Mouse (Mus musculus) cortical plate, adult 2 months (tissue): Measurements from ENCODE around the gene Itch. TPM values are rescaled to one million over a fixed set of nuclear protein-coding genes. Genes with fewer than 3 reads are reported as not detected.
"Not testable (repeated sequence)": the region's sequence is repeated elsewhere in the genome, so short reads cannot be mapped to it uniquely, and the experiment has no call there.

Experiments used
- H3K27ac ChIP-seq: fragments of 200-500 bp; 2 replicates; pipeline ENCODE4 v1.5.1; 2012; ENCODE audit warnings: low read length, control low read depth, inconsistent platforms; ENCODE audit not compliant: insufficient read depth
- H3K4me1 ChIP-seq: fragments of 200-500 bp; 2 replicates; pipeline ENCODE4 v1.6.1; 2011; ENCODE audit warnings: low read length; ENCODE audit not compliant: control insufficient read depth, insufficient read depth
- H3K4me3 ChIP-seq: fragments of 200-500 bp; 2 replicates; pipeline ENCODE4 v1.5.1; 2011; ENCODE audit warnings: mild to moderate bottlenecking, low read length, control low read depth; ENCODE audit not compliant: insufficient read depth
- CTCF ChIP-seq: fragments of 200-500 bp; IDR thresholded peaks from 2 replicates; pipeline ENCODE4 v1.5.1; 2011; ENCODE audit warnings: mild to moderate bottlenecking, control low read depth, low read length; ENCODE audit not compliant: insufficient read depth; ENCODE audit errors: extremely low read depth
- POLR2A ChIP-seq: fragments of 200-500 bp; IDR thresholded peaks from 2 replicates; pipeline ENCODE4 v1.6.1; 2011; ENCODE audit warnings: mild to moderate bottlenecking, low read length, control low read depth; ENCODE audit not compliant: insufficient read depth; ENCODE audit errors: extremely low read depth
- polyA plus RNA-seq: library from polyadenylated mRNA; depleted of rRNA; stranded (reverse); fragments of >200 nt; gene quantifications from 2 replicates; pipeline ENCODE4 v1.2.3, GENCODE M21; 2012

Gene Itch
- polyA plus RNA-seq, 1 experiment = 20.6 TPM

GRCm38 (mm10) chr2:155099994-155100795 lies 33.1 kb upstream of the Itch start:
- TF ChIP-seq CTCF = no peak
- TF ChIP-seq POLR2A = no peak
- Histone ChIP-seq H3K4me3 (no peak overlapping the region), H3K27ac (peak overlapping the region; percentile 93), H3K4me1 (no peaks in the 10 kb centered on the region)

GRCm38 (mm10) chr2:155100796-155101259 lies 32.5 kb upstream of the Itch start:
- no peaks in the 10 kb centered on the region for H3K4me1 ChIP-seq
- no peak overlapping the region for H3K4me3 ChIP-seq
- no peak overlapping the region for H3K27ac ChIP-seq
- no peak for TF ChIP-seq POLR2A
- no peak for TF ChIP-seq CTCF

- H3K4me3 ChIP-seq = no peak overlapping the region
- no peak for TF ChIP-seq POLR2A
- H3K4me1 ChIP-seq = no peaks in the 10 kb centered on the region
- H3K27ac ChIP-seq = no peak overlapping the region
Measured at GRCm38 (mm10) chr2:155101761-155102181, 31.5 kb upstream of the Itch start.

GRCm38 (mm10) chr2:155103607-155104006 lies 29.7 kb upstream of the Itch start:
- Histone ChIP-seq H3K4me1 (no peaks in the 10 kb centered on the region), H3K27ac (no peak overlapping the region), H3K4me3 (no peak overlapping the region)
- TF ChIP-seq POLR2A (no peak), CTCF (no peak)

- not testable (repeated sequence) for H3K4me1 ChIP-seq, H3K4me3 ChIP-seq, H3K27ac ChIP-seq
Measured at GRCm38 (mm10) chr2:155107276-155107675, 26.0 kb upstream of the Itch start.

- TF ChIP-seq CTCF = no peak
- TF ChIP-seq POLR2A = no peak
- Histone ChIP-seq H3K4me1 (no peaks in the 10 kb centered on the region), H3K27ac (no peak overlapping the region), H3K4me3 (no peak overlapping the region)
Measured at GRCm38 (mm10) chr2:155115216-155115830, 18.0 kb upstream of the Itch start.

- peak overlapping the region; percentile 76 for H3K27ac ChIP-seq
- no peak for TF ChIP-seq POLR2A
Measured at GRCm38 (mm10) chr2:155133977-155134860, 910 bp downstream of the Itch start.

GRCm38 (mm10) chr2:155135092-155135491 lies 1.8 kb downstream of the Itch start:
- H3K27ac ChIP-seq = no peak overlapping the region
- no peak overlapping the region; the same call in 1 of the 2 replicates for H3K4me3 ChIP-seq
- TF ChIP-seq POLR2A (no peak), CTCF (no peak)
- H3K4me1 ChIP-seq = peaks cover 10% of the 10 kb centered on the region

More at GRCm38 (mm10) chr2:155133977-155134860, 910 bp downstream of the Itch start:
- H3K4me3 ChIP-seq = peak overlapping the region; percentile 78
- H3K4me1 ChIP-seq = peaks cover 10% of the 10 kb centered on the region

- TF ChIP-seq POLR2A (no peak), CTCF (no peak)
- Histone ChIP-seq H3K4me1 (peaks cover 10% of the 10 kb centered on the region), H3K27ac (no peak overlapping the region), H3K4me3 (no peak overlapping the region)
Measured at GRCm38 (mm10) chr2:155135534-155135933, 2.2 kb downstream of the Itch start.

GRCm38 (mm10) chr2:155140986-155141385 lies 7.7 kb downstream of the Itch start:
- H3K4me3 ChIP-seq = no peak overlapping the region
- H3K27ac ChIP-seq = no peak overlapping the region
- TF ChIP-seq CTCF (no peak), POLR2A (no peak)
- peaks cover under 1% of the 10 kb centered on the region for H3K4me1 ChIP-seq
